Mouse (Mus musculus) heart, embryonic 16.5 days (tissue): ENCODE results near the gene Tox3. TPM values are rescaled to one million over a fixed set of nuclear protein-coding genes. Genes with fewer than 3 reads are reported as not detected.
A peak's percentile ranks its signal among the peaks of the same experiment; 100 is the strongest.

Experiments used
- ATAC-seq: fragments of 200-750 bp; cut with Nextera tagmentation; replicated peaks from 2 replicates; pipeline ENCODE4 v1.8.0; 2017; ENCODE audit warnings: moderate number of reproducible peaks; ENCODE audit not compliant: insufficient read depth, low FRiP score; ENCODE audit errors: extremely low read depth
- H3K27ac ChIP-seq: fragments of 300-500 bp; sonication (generic); 2 replicates; pipeline ENCODE4 v1.5.1; 2014; ENCODE audit warnings: mild to moderate bottlenecking, low read length, control low read depth, moderate library complexity
- H3K27me3 ChIP-seq: fragments of 300-500 bp; sonication (generic); 2 replicates; pipeline ENCODE4 v1.6.1; 2014; ENCODE audit warnings: low read length, mixed read lengths; ENCODE audit not compliant: control insufficient read depth, insufficient read depth
- H3K36me3 ChIP-seq: fragments of 300-500 bp; sonication (generic); 2 replicates; pipeline ENCODE4 v1.6.1; 2014; ENCODE audit not compliant: control insufficient read depth, insufficient read depth
- H3K4me1 ChIP-seq: fragments of 300-500 bp; sonication (generic); 2 replicates; pipeline ENCODE4 v1.6.1; 2014; ENCODE audit warnings: low read length, mixed read lengths; ENCODE audit not compliant: control insufficient read depth, insufficient read depth
- H3K4me2 ChIP-seq: fragments of 300-500 bp; sonication (generic); 2 replicates; pipeline ENCODE4 v1.6.1; 2014; ENCODE audit warnings: low read depth, mild to moderate bottlenecking, control low read depth, low read length
- H3K4me3 ChIP-seq: fragments of 300-500 bp; sonication (generic); 2 replicates; pipeline ENCODE4 v1.5.1; 2014; ENCODE audit warnings: mild to moderate bottlenecking, control low read depth, low read length
- H3K9ac ChIP-seq: fragments of 300-500 bp; sonication (generic); 2 replicates; pipeline ENCODE4 v1.6.1; 2014; ENCODE audit warnings: low read length, control low read depth
- H3K9me3 ChIP-seq: fragments of 300-500 bp; sonication (generic); replicated peaks from 2 replicates; pipeline ENCODE4 v1.6.1; 2016; ENCODE audit warnings: low read length; ENCODE audit not compliant: control insufficient read depth
- WGBS: fragments of 180-500 bp; shearing (Covaris S2); extraction: QIAGEN DNeasy Blood & Tissue Kit; methylation state at CpG from one replicate; pipeline ENCODE4 v1.1.7; 2014; 5-methylcytosine and 5-hydroxymethylcytosine counted together
- polyA plus RNA-seq: library from polyadenylated mRNA; unstranded; fragments of >200 nt; fragmentation: Nextera tagmentation; extraction: Ambion mirVana; gene quantifications from 2 replicates; pipeline ENCODE4 v1.2.1, GENCODE M21; 2015

Gene Tox3
- polyA plus RNA-seq: 5.6 and 8.9 TPM in 2 replicates

DNA sequence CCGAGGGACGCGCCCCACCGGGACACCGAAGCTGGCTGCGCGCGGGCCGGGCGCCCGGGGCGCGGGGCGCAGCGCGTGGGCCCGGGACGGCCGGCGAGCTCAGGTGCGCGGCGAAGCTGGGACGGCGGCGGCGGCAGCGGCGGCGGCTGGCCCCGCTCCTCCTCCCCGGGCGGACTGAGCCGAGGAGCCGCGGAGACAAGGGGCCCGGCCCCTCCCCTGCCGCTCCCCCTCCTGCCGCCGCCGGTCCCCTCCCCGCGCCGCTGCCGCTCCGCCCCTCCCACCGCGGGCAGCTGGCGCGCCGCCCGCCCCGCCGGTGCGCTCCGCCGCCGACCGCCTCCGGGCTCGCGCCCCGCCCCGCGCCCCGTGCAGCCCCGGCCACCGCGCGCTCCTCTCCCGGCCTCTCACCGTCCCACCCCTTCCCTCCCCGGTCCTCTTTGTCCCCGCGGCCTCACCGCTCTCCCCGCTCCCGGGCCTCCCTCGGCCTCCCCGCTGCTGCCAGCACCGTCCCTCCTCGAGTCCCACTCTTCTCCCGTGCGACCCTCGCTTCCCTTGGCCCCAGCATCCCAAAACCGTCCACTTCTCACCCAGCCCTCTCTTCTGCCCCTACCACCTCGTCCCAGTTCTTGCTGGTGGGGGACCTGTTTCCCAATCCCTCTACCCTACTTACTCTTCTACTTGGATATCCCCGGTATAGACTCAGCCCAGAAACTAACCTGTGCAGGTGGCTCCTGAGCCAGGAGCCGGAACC, at the start of gene Tox3:
Tox3 (minus strand) TSS at position 166 of the 748 bp plus-strand sequence.
- no peaks in the 10 kb centered on the region for H3K27me3 ChIP-seq
- H3K4me2 ChIP-seq: peak within 1 kb of the TSS; percentile 85
- peak; percentile 71 for ATAC-seq
- H3K27ac ChIP-seq: peak within 1 kb of the TSS; percentile 92
- H3K36me3 ChIP-seq: no peaks in the 10 kb centered on the region
- peaks cover 16% of the 10 kb centered on the region for H3K4me1 ChIP-seq
- no peaks in the 10 kb centered on the region for H3K9me3 ChIP-seq
- WGBS: 4% methylated on average over 42 of the region's 89 CpGs
- peak within 1 kb of the TSS; percentile 96 for H3K9ac ChIP-seq
- peak within 1 kb of the TSS; percentile 87 for H3K4me3 ChIP-seq

- Histone ChIP-seq H3K9me3 (no peaks in the 10 kb centered on the region), H3K4me1 (no peaks in the 10 kb centered on the region), H3K36me3 (no peaks in the 10 kb centered on the region), H3K27me3 (no peaks in the 10 kb centered on the region), H3K9ac (no peak overlapping the region), H3K4me3 (no peak overlapping the region), H3K27ac (no peak overlapping the region), H3K4me2 (no peak overlapping the region)
- 85% methylated on average over 2 of the region's 2 CpGs for WGBS
- no peak for ATAC-seq
Measured at GRCm38 (mm10) chr8:90392643-90393042, 44.5 kb upstream of the Tox3 start.

GRCm38 (mm10) chr8:90391483-90392074, 43.4 kb upstream of the Tox3 start:
- H3K4me2 ChIP-seq: no peak overlapping the region

DNA sequence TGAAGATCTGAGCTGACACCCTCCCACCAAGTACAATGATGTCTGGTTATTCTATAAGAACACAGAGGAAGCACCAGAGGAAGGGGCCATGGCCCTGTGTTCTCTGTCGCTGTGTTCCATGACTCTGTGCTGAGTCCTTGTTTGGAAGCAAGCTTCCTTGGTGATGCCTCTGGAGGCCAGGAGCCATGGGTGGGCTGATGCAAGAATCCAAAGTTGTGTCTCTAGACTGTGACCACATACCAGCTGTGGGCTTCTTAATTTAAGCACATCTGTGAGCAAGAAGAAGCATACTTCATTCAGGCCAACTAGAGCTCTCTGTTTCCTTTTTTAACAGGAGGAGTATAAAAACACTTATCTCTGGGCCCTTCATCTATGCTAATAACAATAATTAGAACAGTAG, 42.7 kb upstream of the Tox3 start:
- no peaks in the 10 kb centered on the region for H3K36me3 ChIP-seq
- no peak overlapping the region for H3K27ac ChIP-seq
- H3K9me3 ChIP-seq: no peaks in the 10 kb centered on the region
- no peak overlapping the region for H3K9ac ChIP-seq
- H3K27me3 ChIP-seq: no peaks in the 10 kb centered on the region
- H3K4me1 ChIP-seq: no peaks in the 10 kb centered on the region
- no peak overlapping the region for H3K4me2 ChIP-seq
- no peak overlapping the region for H3K4me3 ChIP-seq
- WGBS: 94% methylated on average over 1 of the region's 1 CpGs
- no peak for ATAC-seq

More at GRCm38 (mm10) chr8:90391483-90392074, 43.4 kb upstream of the Tox3 start:
- ATAC-seq: no peak
- Histone ChIP-seq H3K4me1 (no peaks in the 10 kb centered on the region), H3K36me3 (no peaks in the 10 kb centered on the region), H3K4me3 (no peak overlapping the region), H3K27ac (no peak overlapping the region), H3K9me3 (no peaks in the 10 kb centered on the region), H3K27me3 (no peaks in the 10 kb centered on the region), H3K9ac (no peak overlapping the region)
- WGBS: 70% methylated on average over 3 of the region's 3 CpGs

- Histone ChIP-seq H3K9ac (no peak overlapping the region), H3K4me3 (no peak overlapping the region), H3K4me2 (no peak overlapping the region), H3K9me3 (no peaks in the 10 kb centered on the region), H3K36me3 (no peaks in the 10 kb centered on the region), H3K27me3 (no peaks in the 10 kb centered on the region), H3K27ac (no peak overlapping the region), H3K4me1 (no peaks in the 10 kb centered on the region)
- ATAC-seq: no peak
- 93% methylated on average over 6 of the region's 6 CpGs for WGBS
Measured at GRCm38 (mm10) chr8:90379064-90379463, 30.9 kb upstream of the Tox3 start.

GRCm38 (mm10) chr8:90378036-90378435, 29.9 kb upstream of the Tox3 start:
- H3K27me3 ChIP-seq: no peaks in the 10 kb centered on the region
- H3K9me3 ChIP-seq: no peaks in the 10 kb centered on the region
- H3K27ac ChIP-seq: no peak overlapping the region
- no peak overlapping the region for H3K9ac ChIP-seq
- no peak overlapping the region for H3K4me3 ChIP-seq
- no peaks in the 10 kb centered on the region for H3K36me3 ChIP-seq
- H3K4me2 ChIP-seq: no peak overlapping the region
- 88% methylated on average over 3 of the region's 3 CpGs for WGBS
- H3K4me1 ChIP-seq: no peaks in the 10 kb centered on the region
- no peak for ATAC-seq

DNA sequence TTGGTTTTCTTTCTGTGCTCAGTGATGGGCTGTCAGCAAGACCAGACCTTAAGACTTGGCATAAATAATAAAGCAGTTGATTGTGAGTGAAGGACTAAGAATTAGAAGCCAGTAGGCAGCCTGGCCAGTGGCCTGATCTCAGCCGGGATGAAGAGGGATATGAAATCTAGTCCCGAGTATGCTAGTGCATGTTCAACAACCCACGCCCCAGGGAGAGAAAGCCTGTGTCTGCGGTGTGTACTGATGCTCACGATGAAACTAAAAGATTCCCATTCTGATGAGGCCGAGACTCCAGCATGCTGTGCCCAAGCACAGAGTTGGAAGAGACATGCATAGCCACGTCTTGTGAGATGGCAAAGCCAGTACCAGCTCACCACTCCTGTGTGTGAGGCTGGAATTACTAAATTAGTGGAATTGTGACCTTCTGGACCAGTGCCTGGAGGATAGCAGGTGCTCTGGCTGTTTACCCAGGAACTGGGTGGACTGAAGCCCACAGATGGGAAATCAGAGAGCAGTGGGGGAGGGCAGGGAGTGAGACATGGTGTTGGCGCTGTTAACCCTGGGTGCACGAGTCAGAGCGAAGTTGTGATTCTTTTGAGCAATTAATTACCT, 23.6 kb upstream of the Tox3 start:
- no peak for ATAC-seq
- no peak overlapping the region for H3K4me2 ChIP-seq
- H3K4me3 ChIP-seq: no peak overlapping the region
- H3K36me3 ChIP-seq: no peaks in the 10 kb centered on the region
- no peak overlapping the region for H3K27ac ChIP-seq
- no peaks in the 10 kb centered on the region for H3K4me1 ChIP-seq
- no peaks in the 10 kb centered on the region for H3K27me3 ChIP-seq
- H3K9me3 ChIP-seq: no peaks in the 10 kb centered on the region
- 85% methylated on average over 10 of the region's 10 CpGs for WGBS
- no peak overlapping the region for H3K9ac ChIP-seq

DNA sequence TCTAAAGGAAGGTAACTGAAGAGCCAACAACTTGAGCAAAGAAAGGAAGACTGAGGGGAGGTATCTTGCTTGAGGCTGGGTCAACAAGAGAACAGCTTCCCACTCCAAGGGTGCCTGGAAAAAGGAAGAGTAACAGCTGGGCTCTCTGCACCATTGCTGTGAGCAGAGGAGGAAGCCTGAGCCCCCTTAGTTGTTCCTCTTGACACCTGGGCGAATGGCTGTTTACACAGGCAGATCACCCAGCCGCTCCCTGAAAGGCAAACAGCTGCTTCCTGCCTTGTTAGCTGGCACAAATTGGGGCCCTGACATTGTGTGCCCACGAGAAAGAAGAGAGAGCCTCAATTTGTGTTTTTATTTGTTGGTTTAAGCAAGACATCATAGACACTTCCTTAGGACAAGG, 21.7 kb upstream of the Tox3 start:
- Histone ChIP-seq H3K9me3 (no peaks in the 10 kb centered on the region), H3K4me1 (no peaks in the 10 kb centered on the region), H3K4me2 (no peak overlapping the region), H3K9ac (no peak overlapping the region), H3K27ac (no peak overlapping the region), H3K4me3 (no peak overlapping the region), H3K36me3 (no peaks in the 10 kb centered on the region), H3K27me3 (no peaks in the 10 kb centered on the region)
- WGBS: 31% methylated on average over 3 of the region's 3 CpGs
- ATAC-seq: 0 out of 2 replicates have a peak, but pooled peaks have one; percentile 41

DNA sequence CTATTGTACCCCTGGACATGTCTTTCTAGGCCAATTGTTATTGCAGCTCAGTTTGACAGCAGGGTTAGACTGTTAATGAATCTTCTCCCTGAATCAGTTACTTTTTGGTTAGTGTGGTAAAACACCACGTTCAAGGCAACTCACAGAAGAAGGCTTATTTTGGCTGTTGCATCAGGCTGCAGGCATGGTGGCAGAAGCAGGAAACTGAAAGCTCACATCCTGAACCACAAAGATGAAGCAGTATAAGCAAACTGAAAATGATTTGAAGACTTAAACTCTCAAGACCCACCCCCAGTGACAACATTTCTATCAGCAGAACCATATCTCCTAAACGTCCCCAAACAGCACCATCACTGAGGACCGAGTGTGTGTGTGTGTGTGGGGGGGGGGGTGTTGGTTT, 8.6 kb upstream of the Tox3 start:
- Histone ChIP-seq H3K4me1 (no peaks in the 10 kb centered on the region), H3K36me3 (no peaks in the 10 kb centered on the region), H3K9ac (no peak overlapping the region), H3K9me3 (no peaks in the 10 kb centered on the region), H3K27ac (no peak overlapping the region), H3K27me3 (no peaks in the 10 kb centered on the region), H3K4me3 (no peak overlapping the region), H3K4me2 (no peak overlapping the region)
- no peak for ATAC-seq
- 39% methylated on average over 3 of the region's 3 CpGs for WGBS
